Mouse (Mus musculus) Patski (cell line): Measurements from ENCODE around the gene Stk25. TPM values are rescaled to one million over a fixed set of nuclear protein-coding genes. Genes with fewer than 3 reads are reported as not detected.

Experiments used
- ATAC-seq: fragments of 100-300 bp; one replicate; pipeline ENCODE4 v1.8.0; 2021
- CTCF ChIA-PET: fragments of 350-600 bp; sonication (Branson Sonifier 250); formaldehyde crosslinking; loops from one replicate; lab custom pipeline; 2022; ENCODE audit warnings: inconsistent platforms; lab: Charles Lee
- POLR2A ChIA-PET: fragments of 350-600 bp; sonication (Branson Sonifier 250); formaldehyde crosslinking; loops from one replicate; lab custom pipeline; 2022; ENCODE audit warnings: antibody characterized with exemption, inconsistent platforms; lab: Charles Lee
- DNase-seq: peaks from one replicate; pipeline ENCODE4 v3.0.0-alpha.2; 2011; ENCODE audit warnings: low read depth, low spot score
- H3K27me3 ChIP-seq: fragments of 371-371 bp; one replicate; pipeline ENCODE4 v1.5.1; 2021
- CTCF ChIP-seq: fragments of 100-300 bp; IDR thresholded peaks from one replicate; pipeline ENCODE4 v1.5.1; 2021
- in situ Hi-C: fragments of 300-500 bp; cut with MboI; formaldehyde crosslinking; loops from 3 replicates; pipeline ENCODE4 v1.11.1; 2018; ENCODE audit warnings: low pct_unique_long_range_greater_than_20kb, mixed read lengths
- polyA plus RNA-seq: library from polyadenylated mRNA; unstranded; gene quantifications from one replicate; pipeline ENCODE4 v1.2.3, GENCODE M21; 2021

Gene Stk25
- polyA plus RNA-seq, 1 experiment from 2014 or later: 201 TPM

DNA sequence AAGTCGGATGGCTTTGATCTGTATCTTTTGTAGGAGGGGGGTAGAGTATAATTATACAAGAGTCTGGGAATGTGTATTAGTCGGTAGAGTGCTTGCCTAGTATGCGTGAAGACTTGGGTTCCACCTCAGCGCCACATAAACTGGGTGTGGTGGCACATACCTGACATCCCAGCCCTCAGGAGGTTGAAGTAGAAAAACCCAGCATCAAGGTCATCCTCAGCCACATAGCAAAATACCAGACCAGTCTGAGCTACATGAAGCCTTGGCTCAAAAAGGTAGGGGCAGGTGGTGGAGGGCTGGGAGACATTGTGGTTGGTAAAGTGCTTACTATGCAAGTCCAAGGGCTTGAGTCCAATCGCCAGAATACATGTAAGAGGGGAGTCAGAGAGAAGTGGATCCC, 14.2 kb upstream of the Stk25 start:
- H3K27me3 ChIP-seq: no peaks in the 10 kb centered on the region
- no peak for ATAC-seq
- ChIA-PET CTCF (interaction anchor here (1.3 kb wide), 1 partner anchor 16 kb away, joined by 3 read pairs; no protein-coding TSS in a partner anchor), POLR2A (no interaction called here)
- DNase-seq: no peak
- TF ChIP-seq CTCF: no peak
- in situ Hi-C loops: no loop called here

- H3K27me3 ChIP-seq: no peaks in the 10 kb centered on the region
- in situ Hi-C loops: no loop called here
Observed at GRCm38 (mm10) chr1:93669941-93670340, 11.5 kb upstream of the Stk25 start.

DNA sequence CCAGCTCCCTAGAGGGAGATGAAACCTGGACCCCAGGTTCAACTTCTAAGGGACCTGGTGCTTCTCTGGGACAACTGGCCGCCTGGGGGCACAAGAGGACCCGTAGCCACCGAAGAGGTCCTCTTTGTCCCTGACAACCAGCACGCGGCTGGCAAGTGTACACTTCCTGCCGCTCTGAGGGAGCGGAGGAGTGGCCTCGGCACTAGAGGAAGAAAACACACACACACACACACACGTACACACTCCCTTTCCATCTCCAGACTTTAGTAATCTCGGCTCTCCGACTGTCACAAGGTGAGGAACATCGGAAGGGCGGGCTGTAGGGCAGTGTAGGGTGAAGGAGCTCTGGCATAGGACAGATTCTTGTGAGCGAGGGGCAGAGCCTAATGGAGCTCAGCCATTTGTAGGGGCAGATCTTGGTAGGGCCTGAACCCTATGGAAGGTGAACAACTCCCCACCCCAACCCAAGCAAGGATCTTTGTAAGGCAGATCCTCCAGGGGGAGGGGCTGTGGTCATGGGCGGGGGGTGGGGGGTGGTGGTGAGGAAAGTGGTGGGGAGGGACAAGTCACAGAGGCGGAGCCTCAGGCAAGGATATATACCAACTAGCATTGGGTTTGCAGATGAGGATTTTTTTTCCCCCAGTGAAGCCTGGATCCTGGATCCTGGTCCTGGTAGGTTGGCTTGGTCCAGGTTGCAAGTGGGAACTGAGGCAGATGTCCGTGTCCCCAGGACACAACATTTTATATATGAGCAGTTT, 10.5 kb upstream of the Stk25 start:
- in situ Hi-C loops: no loop called here
- peak; percentile 83 for TF ChIP-seq CTCF
- no peak for DNase-seq
- POLR2A ChIA-PET: interaction anchor here (1.2 kb wide), 1 partner anchor 85 kb away, joined by 4 read pairs; no protein-coding TSS in a partner anchor
- CTCF ChIA-PET: interaction anchor here (1.3 to 1.8 kb wide), 3 partner anchors 11 to 85 kb away, joined by 3 to 6 read pairs (median 3); partner anchors contain the start of gene Stk25
- no peaks in the 10 kb centered on the region for H3K27me3 ChIP-seq
- ATAC-seq: peak; percentile 63

More at GRCm38 (mm10) chr1:93669941-93670340, 11.5 kb upstream of the Stk25 start:
- ATAC-seq (no peak), DNase-seq (no peak)
- ChIA-PET POLR2A (no interaction called here), CTCF (interaction anchor here (1.4 to 1.8 kb wide), 2 partner anchors 12 to 84 kb away, joined by 3 to 6 read pairs; partner anchors contain the start of gene Stk25)
- TF ChIP-seq CTCF: no peak

GRCm38 (mm10) chr1:93667760-93668400, 9.4 kb upstream of the Stk25 start:
- no peaks in the 10 kb centered on the region for H3K27me3 ChIP-seq
- in situ Hi-C loops: no loop called here
- ATAC-seq (no peak), DNase-seq (no peak)
- CTCF ChIA-PET: interaction anchor here (1.3 to 1.8 kb wide), 2 partner anchors 10 to 21 kb away, joined by 3 to 6 read pairs; partner anchors contain the start of gene Stk25
- POLR2A ChIA-PET: interaction anchor here (0.6 to 1.2 kb wide), 2 partner anchors 61 to 86 kb away, joined by 3 to 4 read pairs; no protein-coding TSS in a partner anchor
- no peak for TF ChIP-seq CTCF

DNA sequence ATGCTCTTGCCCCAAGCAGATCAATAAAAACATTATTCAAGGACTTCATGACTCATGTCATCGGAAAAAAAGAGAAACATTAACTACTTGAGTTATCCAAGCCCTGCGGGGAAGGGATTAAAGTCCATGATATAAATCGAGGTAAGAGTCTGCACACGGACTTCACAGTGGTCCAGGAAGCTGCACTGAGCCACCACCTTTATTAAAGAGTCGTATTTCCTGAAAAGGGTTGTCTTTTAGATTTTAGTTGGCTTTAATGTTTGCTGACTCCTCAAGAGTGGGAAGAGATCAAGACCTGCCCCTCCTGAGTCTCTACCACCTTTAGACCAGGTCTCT, 1.5 kb downstream of the Stk25 start:
- H3K27me3 ChIP-seq: no peaks in the 10 kb centered on the region
- in situ Hi-C loops: no loop called here
- POLR2A ChIA-PET: no interaction called here

GRCm38 (mm10) chr1:93656325-93657024, 2.0 kb downstream of the Stk25 start:
- TF ChIP-seq CTCF: no peak
- ATAC-seq (no peak), DNase-seq (no peak)
- ChIA-PET CTCF (interaction anchor here (1.2 kb wide), 1 partner anchor 16 kb away, joined by 3 read pairs; no protein-coding TSS in a partner anchor), POLR2A (no interaction called here)
- H3K27me3 ChIP-seq: no peaks in the 10 kb centered on the region
- in situ Hi-C loops: no loop called here

More for the DNA sequence above, 1.5 kb downstream of the Stk25 start:
- no peak for ATAC-seq
- CTCF ChIA-PET: interaction anchor here (1.2 kb wide), 1 partner anchor 16 kb away, joined by 3 read pairs; no protein-coding TSS in a partner anchor
- no peak for TF ChIP-seq CTCF
- no peak for DNase-seq

DNA sequence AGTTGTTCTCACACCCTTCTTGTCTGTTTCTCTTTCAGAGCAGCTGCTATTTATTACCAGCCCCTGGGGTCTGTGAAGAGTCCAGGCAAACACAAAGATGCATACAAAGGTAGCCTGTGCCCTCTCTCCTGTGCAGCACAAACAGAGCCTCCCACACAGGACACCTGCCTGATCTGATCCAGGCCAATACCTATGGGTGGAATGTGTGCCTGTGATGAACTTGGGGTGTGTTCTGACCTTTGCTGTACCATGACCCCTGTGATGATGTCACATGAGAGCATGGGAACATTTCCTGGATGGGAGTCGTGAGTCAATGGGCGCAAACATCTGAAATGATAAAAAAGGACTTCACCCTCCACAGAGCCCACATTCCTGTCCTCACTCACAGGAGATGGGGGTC, 3.7 kb downstream of the Stk25 start:
- no peak for DNase-seq
- H3K27me3 ChIP-seq: no peaks in the 10 kb centered on the region
- no peak for ATAC-seq
- no peak for TF ChIP-seq CTCF
- CTCF ChIA-PET: no interaction called here
- POLR2A ChIA-PET: no interaction called here
- in situ Hi-C loops: no loop called here

GRCm38 (mm10) chr1:93654275-93654674, 4.2 kb downstream of the Stk25 start:
- POLR2A ChIA-PET: interaction anchor here (0.7 kb wide), 1 partner anchor 17 kb away, joined by 3 read pairs; no protein-coding TSS in a partner anchor
- DNase-seq (no peak), ATAC-seq (no peak)
- no peaks in the 10 kb centered on the region for H3K27me3 ChIP-seq
- in situ Hi-C loops: no loop called here
- CTCF ChIA-PET: no interaction called here
- no peak for TF ChIP-seq CTCF

DNA sequence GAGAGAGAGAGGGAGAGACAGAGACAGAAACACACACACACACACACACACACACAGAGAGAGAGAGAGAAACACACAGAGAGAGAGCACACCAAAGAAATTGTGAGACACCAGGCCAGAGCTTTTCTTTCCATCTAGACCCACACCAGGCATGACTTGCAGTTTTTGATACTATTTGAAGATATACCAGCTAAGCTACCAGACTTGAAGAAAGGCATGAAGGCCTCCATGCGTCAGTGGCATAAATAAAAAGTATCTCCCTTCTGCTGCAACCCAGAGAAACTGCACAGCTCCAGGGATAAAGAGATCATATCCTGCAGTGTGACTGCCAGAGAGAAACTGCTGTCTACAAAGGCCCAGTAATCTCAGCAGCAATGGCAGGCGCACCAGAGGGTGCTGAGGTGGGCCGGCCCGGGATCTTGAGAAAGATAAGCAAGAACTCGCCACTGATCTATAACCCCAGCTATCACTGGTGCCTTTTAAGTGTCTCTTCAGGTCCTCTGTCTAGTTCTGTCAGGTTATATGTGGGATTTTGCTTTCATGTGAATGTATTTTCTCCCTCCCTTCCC, 8.8 kb downstream of the Stk25 start:
- ChIA-PET POLR2A (no interaction called here), CTCF (no interaction called here)
- no peak for TF ChIP-seq CTCF
- in situ Hi-C loops: no loop called here
- no peak for ATAC-seq
- no peak for DNase-seq
- H3K27me3 ChIP-seq: no peaks in the 10 kb centered on the region

- in situ Hi-C loops: no loop called here
- no peaks in the 10 kb centered on the region for H3K27me3 ChIP-seq
- no peak for DNase-seq
- TF ChIP-seq CTCF: no peak
- POLR2A ChIA-PET: no interaction called here
- CTCF ChIA-PET: interaction anchor here (1.4 kb wide), 1 partner anchor 23 kb away, joined by 4 read pairs; no protein-coding TSS in a partner anchor
- no peak for ATAC-seq
Observed at GRCm38 (mm10) chr1:93642692-93643091, 15.8 kb downstream of the Stk25 start.
